Mouse (Mus musculus) midbrain, embryonic 14.5 days (tissue): ENCODE results near the gene Gm11172. TPM values are rescaled to one million over a fixed set of nuclear protein-coding genes. Genes with fewer than 3 reads are reported as not detected.

Experiments used
- ATAC-seq: fragments of 200-750 bp; cut with Nextera tagmentation; 2 replicates; pipeline ENCODE4 v1.8.0; 2017; ENCODE audit warnings: moderate number of reproducible peaks, moderate library complexity; ENCODE audit not compliant: low FRiP score, low TSS enrichment
- DNase-seq: peaks from one replicate; pipeline ENCODE4 v3.0.0-alpha.2; 2015
- H3K27ac ChIP-seq: fragments of 300-500 bp; sonication (generic); replicated peaks from 2 replicates; pipeline ENCODE4 v1.5.1; 2014; ENCODE audit warnings: mild to moderate bottlenecking, low read depth, low read length, moderate library complexity
- H3K27me3 ChIP-seq: fragments of 300-500 bp; sonication (generic); 2 replicates; pipeline ENCODE4 v1.6.1; 2014; ENCODE audit warnings: low read length, control low read depth, mixed read lengths; ENCODE audit not compliant: control insufficient read depth, insufficient read depth
- H3K36me3 ChIP-seq: fragments of 300-500 bp; sonication (generic); 2 replicates; pipeline ENCODE4 v1.6.1; 2014; ENCODE audit warnings: low read length, control low read depth; ENCODE audit not compliant: control insufficient read depth, insufficient read depth
- H3K4me1 ChIP-seq: fragments of 300-500 bp; sonication (generic); 2 replicates; pipeline ENCODE4 v1.6.1; 2014; ENCODE audit warnings: mild to moderate bottlenecking, antibody characterized with exemption, low read length, control low read depth; ENCODE audit not compliant: control insufficient read depth, insufficient read depth
- H3K4me2 ChIP-seq: fragments of 300-500 bp; sonication (generic); 2 replicates; pipeline ENCODE4 v1.6.1; 2014; ENCODE audit warnings: mild to moderate bottlenecking, low read length, moderate library complexity
- H3K4me3 ChIP-seq: fragments of 300-500 bp; sonication (generic); replicated peaks from 2 replicates; pipeline ENCODE4 v1.5.1; 2014; ENCODE audit warnings: low read depth, low read length
- H3K9ac ChIP-seq: fragments of 300-500 bp; sonication (generic); replicated peaks from 2 replicates; pipeline ENCODE4 v1.6.1; 2014; ENCODE audit warnings: mild to moderate bottlenecking, low read length, moderate library complexity
- H3K9me3 ChIP-seq: fragments of 300-500 bp; sonication (generic); 2 replicates; pipeline ENCODE4 v1.6.1; 2016; ENCODE audit warnings: low read length, control low read depth, mixed read lengths; ENCODE audit not compliant: control insufficient read depth
- WGBS: fragments of 180-500 bp; shearing (Covaris S2); extraction: QIAGEN DNeasy Blood & Tissue Kit; methylation state at CpG from one replicate; pipeline ENCODE4 v1.1.7; 2014; 5-methylcytosine and 5-hydroxymethylcytosine counted together
- polyA plus RNA-seq: library from polyadenylated mRNA; unstranded; fragments of >200 nt; fragmentation: Nextera tagmentation; extraction: Ambion mirVana; gene quantifications from 2 replicates; pipeline ENCODE4 v1.2.1, GENCODE M21; 2014

Gene Gm11172
- polyA plus RNA-seq, 1 experiment from 2014 or later = not detected

DNA sequence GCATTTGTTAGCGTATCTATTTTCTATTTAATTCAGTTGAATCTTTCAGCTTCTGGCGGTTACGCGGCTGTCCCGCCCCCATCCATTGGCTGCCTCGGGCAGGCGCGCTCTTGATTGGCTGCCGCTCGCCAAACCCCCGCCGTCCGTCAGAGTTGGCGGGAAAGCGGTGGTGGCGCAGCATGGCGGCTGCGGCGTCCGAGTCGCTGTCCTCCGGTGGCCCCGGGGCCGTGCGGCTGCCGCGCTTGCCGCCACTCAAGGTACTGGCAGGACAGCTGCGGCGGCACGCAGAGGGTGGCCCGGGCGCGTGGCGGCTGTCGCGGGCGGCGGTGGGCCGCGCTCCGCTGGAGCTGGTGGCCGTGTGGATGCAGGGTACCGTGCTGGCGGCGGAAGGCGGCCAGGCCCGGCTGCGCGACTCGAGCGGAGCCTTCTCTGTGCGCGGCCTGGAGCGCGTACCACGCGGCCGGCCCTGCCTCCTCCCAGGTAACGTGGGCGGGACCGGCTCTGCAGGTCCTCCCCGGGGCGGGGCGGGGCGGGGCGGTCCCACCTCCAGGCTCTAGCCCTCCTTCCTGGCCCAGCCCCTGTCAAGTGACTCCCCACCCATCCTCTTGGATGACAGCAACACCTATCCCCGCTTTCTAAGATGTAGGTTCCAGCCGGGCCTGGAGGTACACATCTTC lies 22.3 kb downstream of the Gm11172 start, which contains the start of gene Rmi2:
Rmi2 (plus strand) TSS at position 149 of the 677 bp plus-strand sequence.
- Histone ChIP-seq H3K9ac (peak within 1 kb of the TSS; percentile 48), H3K4me1 (peaks cover 4% of the 10 kb centered on the region; the same call in 1 of the 2 replicates), H3K4me3 (peak within 1 kb of the TSS; percentile 72), H3K27me3 (no peaks in the 10 kb centered on the region), H3K4me2 (peak within 1 kb of the TSS; percentile 97), H3K27ac (no peak within 1 kb of the TSS), H3K36me3 (no peaks in the 10 kb centered on the region), H3K9me3 (no peaks in the 10 kb centered on the region)
- DNase-seq (peak; percentile 93), ATAC-seq (peak; percentile 93)
- under 1% methylated on average over 69 of the region's 69 CpGs for WGBS

DNA sequence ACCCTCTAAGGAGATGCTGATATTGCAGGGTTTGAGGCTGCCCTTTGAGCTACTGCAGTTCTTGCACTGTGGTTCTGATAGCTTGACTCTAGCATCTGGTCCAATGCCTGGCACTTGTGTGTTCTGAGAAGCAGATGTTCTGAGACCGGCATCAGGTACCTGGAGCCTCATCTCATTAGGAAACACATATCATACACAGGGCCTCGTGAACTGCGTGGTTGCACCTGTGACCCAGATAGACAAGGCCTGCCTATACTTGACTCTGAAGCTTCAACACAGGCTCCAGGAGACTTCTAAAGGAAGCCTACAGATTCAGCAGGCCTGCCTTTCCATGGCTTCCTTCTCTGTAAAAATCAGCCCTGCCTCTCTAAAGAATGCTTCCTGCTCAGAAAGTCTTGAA lies 23.7 kb downstream of the Gm11172 start:
- WGBS = 92% methylated on average over 3 of the region's 3 CpGs
- Histone ChIP-seq H3K9ac (no peak overlapping the region), H3K27me3 (no peaks in the 10 kb centered on the region), H3K9me3 (no peaks in the 10 kb centered on the region), H3K4me3 (no peak overlapping the region), H3K27ac (no peak overlapping the region), H3K36me3 (no peaks in the 10 kb centered on the region), H3K4me1 (peaks cover 4% of the 10 kb centered on the region; the same call in 1 of the 2 replicates), H3K4me2 (no peak overlapping the region)
- no peak for DNase-seq
- no peak for ATAC-seq

DNA sequence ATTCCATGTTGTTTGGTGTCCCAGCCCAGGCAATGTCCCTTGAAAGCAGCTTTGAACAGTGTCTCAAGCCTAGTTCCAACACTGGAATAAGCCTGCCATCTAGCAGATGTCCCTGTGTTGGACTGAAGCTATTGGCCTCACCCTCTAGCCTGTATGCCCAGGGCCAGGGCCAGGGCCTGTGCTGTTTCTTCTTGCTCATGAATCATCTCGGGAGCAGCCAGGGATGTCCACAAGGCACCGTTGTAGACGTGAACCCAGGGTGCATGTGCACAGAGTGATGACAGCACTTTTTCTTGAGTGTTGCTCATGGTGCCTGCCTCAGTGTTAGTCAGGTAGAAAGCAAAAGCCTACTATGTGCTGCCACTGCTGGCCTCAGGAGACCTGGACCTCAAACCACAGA lies 24.5 kb downstream of the Gm11172 start:
- ATAC-seq (no peak), DNase-seq (no peak)
- no peaks in the 10 kb centered on the region for H3K27me3 ChIP-seq
- no peak overlapping the region for H3K9ac ChIP-seq
- H3K4me2 ChIP-seq = no peak overlapping the region
- H3K4me1 ChIP-seq = peaks cover 4% of the 10 kb centered on the region; the same call in 1 of the 2 replicates
- 87% methylated on average over 3 of the region's 3 CpGs for WGBS
- H3K4me3 ChIP-seq = no peak overlapping the region
- no peaks in the 10 kb centered on the region for H3K36me3 ChIP-seq
- no peak overlapping the region for H3K27ac ChIP-seq
- H3K9me3 ChIP-seq = no peaks in the 10 kb centered on the region

DNA sequence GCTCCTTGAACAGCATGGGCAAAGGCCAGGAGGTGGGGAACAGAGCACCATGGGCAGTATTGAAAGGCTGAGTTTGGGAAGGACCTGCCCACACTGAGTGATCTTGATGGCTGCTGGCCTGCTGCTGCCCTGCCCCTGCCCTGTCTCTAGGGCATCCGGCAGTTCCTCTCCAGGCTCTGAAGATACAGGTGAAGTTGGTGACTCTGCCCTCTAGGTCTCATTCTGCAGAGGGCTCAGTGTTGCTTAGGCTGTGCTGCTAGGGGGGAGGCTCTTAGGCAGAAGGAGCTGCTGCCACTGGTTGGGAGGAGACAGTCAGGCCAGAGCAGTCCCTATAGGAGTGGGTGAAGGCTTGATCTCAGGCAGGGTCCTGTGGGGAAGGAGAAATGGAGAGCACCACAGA lies 25.2 kb downstream of the Gm11172 start:
- Histone ChIP-seq H3K4me1 (peaks cover 4% of the 10 kb centered on the region; the same call in 1 of the 2 replicates), H3K9ac (no peak overlapping the region), H3K4me3 (no peak overlapping the region), H3K4me2 (no peak overlapping the region), H3K27ac (no peak overlapping the region), H3K27me3 (no peaks in the 10 kb centered on the region), H3K9me3 (no peaks in the 10 kb centered on the region), H3K36me3 (no peaks in the 10 kb centered on the region)
- DNase-seq (no peak), ATAC-seq (no peak)
- WGBS = 100% methylated on average over 1 of the region's 1 CpGs

DNA sequence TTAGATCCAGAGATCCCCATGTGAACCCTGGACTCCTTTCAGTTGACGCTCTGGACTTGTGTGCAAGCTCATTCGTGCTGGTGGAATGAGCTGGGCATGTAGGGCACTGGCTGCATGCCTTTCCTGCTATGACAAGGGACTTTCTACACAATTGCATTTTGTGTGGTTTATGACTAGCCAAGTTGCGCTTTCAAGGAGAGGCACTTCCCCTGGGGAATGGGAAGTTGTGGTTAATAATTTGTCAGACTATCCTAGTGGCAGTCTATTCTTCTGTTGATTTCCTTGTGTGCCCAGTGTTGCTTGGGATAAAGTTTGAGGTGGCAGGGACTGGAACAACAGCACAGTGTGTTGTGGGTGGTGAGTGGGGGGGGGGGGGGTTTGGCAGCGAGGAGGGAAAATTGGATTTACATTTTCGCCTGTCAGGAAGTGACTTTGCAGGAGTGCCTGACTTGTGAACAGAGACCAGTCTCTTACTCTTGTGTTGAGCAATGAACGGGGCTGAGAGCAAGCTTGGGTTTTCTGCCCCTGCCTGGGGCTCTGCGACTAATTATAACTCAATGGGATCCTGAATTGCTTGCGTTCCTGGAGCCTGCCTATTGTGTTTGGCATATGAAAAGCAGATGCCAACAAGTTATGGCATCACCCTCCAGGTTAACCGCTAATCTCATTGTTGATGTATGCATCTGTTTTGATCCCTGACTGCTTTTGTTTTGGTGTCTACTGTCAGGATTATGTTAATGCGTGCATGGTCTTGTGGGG lies 26.0 kb downstream of the Gm11172 start:
- Histone ChIP-seq H3K9ac (no peak overlapping the region), H3K9me3 (no peaks in the 10 kb centered on the region), H3K4me3 (no peak overlapping the region), H3K4me2 (no peak overlapping the region), H3K36me3 (no peaks in the 10 kb centered on the region), H3K27me3 (no peaks in the 10 kb centered on the region), H3K27ac (no peak overlapping the region), H3K4me1 (peaks cover 4% of the 10 kb centered on the region)
- 36% methylated on average over 10 of the region's 10 CpGs for whole genome bisulfite sequencing
- DNase-seq (no peak), ATAC-seq (no peak)

DNA sequence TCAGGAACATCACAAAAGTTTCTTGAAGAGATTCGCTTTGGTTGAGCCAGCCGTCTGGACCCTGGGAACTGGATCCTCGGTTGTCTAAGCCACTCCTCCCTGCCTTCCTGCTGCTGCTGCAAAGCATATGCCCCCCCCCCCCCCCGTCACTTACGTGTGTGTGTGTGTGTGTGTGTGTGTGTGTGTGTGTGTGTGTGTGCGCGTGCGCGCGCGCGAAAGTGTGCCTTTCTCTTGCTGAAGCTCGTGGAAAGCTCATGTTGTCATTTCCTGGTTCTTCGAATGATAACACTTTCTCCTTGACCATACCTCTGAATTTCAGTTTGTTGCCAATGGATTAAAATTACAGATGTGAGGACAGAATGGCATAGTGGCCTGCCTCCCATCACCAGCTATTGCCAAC lies 27.3 kb downstream of the Gm11172 start:
- 91% methylated on average over 14 of the region's 14 CpGs for WGBS

DNA sequence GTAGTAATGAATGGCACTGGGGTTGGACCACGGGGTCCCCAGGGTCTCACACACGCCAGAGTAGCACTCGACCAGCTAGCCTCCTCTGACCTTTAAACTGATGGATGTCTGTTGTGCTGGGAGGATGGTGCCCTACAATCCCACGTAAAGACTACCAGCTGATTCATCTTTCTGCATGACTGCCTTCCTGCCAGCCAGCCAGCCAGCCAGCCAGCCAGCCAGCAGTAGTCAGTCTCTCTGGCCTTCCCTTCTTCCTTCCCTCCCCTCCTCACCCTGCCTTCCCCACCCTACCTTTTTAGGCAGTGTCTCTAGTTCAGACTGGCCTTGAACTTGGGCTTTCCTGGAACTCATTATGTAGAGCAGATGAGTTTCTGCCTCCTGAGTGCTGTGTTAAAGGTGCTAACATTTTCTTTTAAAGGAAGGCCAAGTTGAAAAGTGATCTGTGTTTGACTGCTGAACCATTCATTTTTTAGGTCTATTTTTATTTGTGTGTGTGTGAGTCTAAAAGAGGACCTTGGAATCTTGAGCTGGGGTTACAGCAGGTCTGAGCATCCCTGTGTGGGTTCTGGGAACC lies 29.7 kb downstream of the Gm11172 start:
- H3K36me3 ChIP-seq = no peaks in the 10 kb centered on the region
- H3K4me1 ChIP-seq = peaks cover 2% of the 10 kb centered on the region; the same call in 1 of the 2 replicates
- H3K4me3 ChIP-seq = no peak overlapping the region
- WGBS = 65% methylated on average over 4 of the region's 4 CpGs
- DNase-seq = no peak
- no peak overlapping the region for H3K9ac ChIP-seq
- no peaks in the 10 kb centered on the region for H3K27me3 ChIP-seq
- H3K9me3 ChIP-seq = no peaks in the 10 kb centered on the region
- H3K27ac ChIP-seq = no peak overlapping the region
- no peak overlapping the region for H3K4me2 ChIP-seq
- no peak for ATAC-seq

More for the DNA sequence above, 27.3 kb downstream of the Gm11172 start:
- Histone ChIP-seq H3K9me3 (no peaks in the 10 kb centered on the region), H3K36me3 (no peaks in the 10 kb centered on the region), H3K27me3 (no peaks in the 10 kb centered on the region), H3K4me1 (peaks cover 6% of the 10 kb centered on the region), H3K9ac (no peak overlapping the region), H3K27ac (no peak overlapping the region), H3K4me2 (no peak overlapping the region), H3K4me3 (no peak overlapping the region)
- ATAC-seq (no peak), DNase-seq (no peak)

DNA sequence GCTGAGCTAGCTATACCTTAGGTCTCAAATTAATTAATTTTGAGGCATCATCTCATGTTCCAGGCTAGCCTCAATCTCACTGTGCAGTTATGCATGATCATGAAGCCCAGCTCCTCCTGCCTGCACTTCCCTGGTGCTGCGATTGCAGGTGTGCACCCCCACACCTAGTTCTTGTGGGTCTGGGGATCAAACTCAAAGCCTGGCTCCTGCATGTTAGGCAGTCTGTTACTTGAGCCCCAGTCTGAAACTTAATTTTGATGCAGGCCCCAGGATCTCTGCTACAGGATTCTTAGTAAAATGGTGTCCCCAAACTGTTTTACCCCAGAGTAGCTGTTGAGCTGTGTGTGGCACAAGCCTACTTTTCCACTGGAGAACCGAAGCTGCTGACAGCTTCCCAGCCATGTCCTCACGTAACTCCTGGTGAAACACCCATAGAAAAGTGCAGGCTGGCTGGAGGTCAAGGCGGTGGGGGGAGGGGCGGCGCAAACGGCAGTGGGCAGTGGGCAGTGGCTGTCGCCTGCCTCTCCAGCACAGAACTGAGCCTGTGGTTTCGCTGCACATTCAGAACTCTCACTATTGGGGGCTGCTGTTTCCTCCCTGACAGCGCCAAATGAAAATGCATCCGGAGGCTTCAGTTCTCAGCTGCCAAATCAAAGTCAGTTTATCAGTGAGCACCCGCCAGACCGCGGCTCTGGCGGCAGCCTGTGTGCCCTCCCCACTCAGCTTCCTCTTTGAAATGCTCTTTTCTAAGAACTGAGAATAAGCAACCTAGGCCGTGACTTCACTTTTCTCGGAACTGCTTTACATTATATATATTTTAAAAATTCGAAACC lies 31.0 kb downstream of the Gm11172 start:
- Histone ChIP-seq H3K36me3 (no peaks in the 10 kb centered on the region), H3K9ac (no peak overlapping the region; the same call in 1 of the 2 replicates), H3K9me3 (no peaks in the 10 kb centered on the region), H3K4me1 (peaks cover 2% of the 10 kb centered on the region; the same call in 1 of the 2 replicates), H3K27me3 (no peaks in the 10 kb centered on the region), H3K4me2 (peak overlapping the region; percentile 40), H3K27ac (no peak overlapping the region), H3K4me3 (no peak overlapping the region)
- 22% methylated on average over 18 of the region's 18 CpGs for WGBS
- peak; percentile 52 for DNase-seq
- no peak for ATAC-seq
